Mouse (Mus musculus): Measurements from ENCODE around the gene Tbc1d14.
A peak's percentile ranks its signal among the peaks of the same experiment; 100 is the strongest.

Tbc1d14 gene

DNA sequence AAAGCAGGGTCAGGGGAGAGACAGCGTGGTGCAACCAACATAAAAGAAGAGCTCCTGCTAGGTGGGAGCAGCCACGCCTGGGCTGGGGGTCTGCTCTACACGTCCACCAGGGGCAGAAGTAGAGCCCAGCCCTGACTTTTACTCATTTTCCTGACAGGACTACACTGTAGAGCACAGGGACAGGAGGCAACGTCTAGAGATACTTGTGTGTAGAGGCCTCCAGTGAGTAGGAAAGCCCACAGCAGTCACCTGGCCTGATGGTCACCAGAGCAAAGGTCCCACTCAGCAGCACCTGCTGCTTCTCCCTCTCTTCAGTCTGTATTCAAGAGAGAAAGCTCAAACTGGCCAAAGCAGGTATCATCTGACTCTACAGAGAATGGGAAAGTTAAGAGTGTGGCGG, 87.4 kb downstream of the Tbc1d14 start:
- DNase-seq (ENCODE audit: low spot score): no peak

DNA sequence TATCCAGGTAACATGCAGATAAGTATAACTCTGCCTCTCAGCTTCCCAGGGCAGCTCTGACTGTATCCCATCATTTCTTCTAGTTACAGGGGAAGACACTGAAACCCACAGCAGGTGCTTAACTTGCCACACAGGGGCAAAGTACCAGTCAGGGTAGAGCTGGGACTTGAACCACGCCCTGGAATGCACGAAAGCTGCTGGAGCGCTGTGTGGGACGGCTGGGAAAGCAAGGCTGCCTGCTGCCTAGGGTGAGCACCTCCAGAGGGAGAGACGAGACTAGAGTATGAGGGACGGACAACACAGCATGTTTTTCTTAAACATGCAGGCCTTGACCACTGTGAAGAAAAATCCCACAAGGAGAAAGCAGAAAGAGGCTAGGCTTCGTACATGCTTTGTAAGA, 87.8 kb downstream of the Tbc1d14 start:
- DNase-seq (ENCODE audit: low spot score): no peak

DNA sequence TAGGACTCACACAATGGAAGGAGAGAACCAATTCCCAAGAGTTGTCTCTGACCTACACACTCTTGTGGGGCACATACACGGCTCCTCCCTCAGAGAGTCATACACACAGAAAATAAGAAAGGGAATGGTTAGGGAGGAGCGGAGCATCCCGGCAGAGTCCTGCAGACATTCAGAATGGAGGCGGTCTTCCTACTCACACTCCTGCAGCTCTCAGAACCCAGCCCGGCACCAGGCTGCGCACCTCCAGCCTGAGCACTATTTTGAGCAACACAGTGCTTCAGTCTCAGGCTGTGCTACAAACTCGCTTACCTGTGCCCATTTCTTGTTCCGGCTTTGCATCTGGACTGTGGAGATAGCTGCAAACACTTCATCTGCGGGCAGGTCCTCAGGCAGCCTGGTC, 98.4 kb downstream of the Tbc1d14 start:
- no peak for DNase-seq (ENCODE audit: low spot score)

DNA sequence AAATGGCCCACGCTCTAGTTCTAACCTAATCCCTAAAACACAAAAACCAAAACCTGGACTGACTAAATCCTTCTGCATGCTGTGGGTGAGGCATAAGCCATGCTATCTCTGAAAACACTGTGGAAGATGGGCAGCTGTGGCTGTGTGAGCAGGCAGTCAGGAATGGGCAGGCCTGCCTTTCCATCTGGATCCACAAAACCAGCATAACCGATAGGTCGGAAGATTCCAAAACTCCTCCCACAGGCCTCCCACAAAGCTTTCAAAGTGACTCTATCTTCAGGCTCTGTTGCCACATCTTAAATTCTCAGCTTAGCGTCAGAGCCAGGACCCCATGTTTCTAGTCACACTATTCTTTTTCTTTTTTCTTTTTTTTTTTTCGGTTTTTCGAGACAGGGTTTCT, 99.2 kb downstream of the Tbc1d14 start:
- no peak for DNase-seq (ENCODE audit: low spot score)

DNA sequence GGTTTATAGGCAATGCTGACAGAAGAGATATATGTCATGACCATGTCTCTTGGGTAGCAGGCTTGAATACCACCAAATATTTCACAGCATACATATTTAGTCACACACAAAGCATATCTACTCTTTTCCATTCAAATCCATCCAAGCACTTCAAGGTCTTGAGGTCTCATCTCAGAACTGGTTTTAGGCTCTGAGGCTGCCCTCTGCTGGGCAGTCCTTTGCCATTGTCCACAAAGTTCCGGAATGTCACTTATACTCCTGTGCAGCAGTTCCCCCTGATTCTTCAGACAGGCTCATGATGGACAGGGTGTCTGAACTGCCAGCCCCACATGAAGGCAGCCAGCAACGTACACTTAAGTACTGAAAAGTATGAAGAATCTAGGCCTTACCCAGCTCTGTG, 103.9 kb downstream of the Tbc1d14 start:
- DNase-seq (ENCODE audit: low spot score): no peak

DNA sequence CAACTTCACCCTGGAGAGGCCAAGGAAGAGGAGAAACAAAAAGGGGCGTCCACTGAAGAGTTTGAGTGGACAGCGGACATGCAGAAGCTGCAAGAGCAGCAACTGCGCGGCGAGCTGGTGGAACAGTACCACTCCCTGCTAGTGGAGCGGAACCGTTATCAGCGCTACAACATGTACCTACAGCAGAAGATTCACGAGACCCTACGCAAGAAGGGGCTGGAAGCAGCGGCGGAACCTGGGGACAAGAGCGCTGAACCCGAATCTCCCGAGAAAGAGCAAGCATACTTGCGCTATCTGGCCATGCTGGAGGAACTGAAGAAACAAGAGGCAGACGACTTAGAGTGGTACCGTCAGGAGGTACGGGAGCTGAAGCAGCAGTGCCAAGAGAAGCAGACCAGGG, 107.8 kb downstream of the Tbc1d14 start:
- no peak for DNase-seq (ENCODE audit: low spot score)

DNA sequence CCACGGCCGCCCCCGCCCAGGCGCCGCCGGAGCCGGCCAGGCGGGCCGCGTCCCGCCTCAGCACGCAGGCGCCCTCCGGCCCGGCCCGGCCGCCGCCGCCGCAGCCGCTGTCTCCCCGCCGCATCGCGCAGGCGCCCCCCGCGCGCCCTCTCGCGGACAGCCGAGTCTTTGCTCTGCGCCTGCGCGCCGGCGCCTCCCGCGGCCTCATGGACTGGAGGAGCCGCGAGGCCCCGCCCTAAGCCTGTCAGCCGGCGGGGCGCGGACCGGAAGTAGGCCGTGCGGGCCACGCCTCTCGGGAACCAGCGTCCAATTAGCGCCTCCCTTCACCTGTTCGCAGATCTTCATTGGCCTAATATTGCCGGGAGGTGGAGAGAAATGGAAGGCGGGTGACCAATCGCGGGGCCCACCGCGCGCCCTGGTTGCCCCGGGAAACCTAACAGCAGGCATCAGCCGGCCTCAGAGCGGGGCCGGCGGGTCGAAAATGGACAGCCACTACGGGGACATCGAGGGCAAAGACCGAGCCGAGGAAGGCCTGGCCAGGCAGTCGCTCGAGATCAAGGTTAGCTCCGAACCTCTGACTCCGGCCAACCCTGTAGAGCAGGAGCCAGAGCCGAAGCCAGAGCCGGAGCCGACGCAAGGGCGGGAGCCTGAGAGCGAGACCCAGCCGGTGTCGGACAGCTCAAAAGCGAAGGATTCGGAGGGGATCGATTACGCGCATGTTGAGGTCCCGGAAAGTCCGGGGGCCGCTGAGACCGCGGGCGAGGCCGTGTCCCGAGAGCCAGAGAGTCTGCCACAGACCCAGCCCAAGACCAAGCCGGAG, 108.7 kb downstream of the Tbc1d14 start, which contains the start of the genes Tada2b and Ccdc96:
Gene Tada2b, minus strand, starts transcription at position 115 of the 820 bp plus-strand sequence.
Gene Ccdc96, plus strand, starts transcription at position 418 of the 820 bp plus-strand sequence.
- peak; percentile 99 for DNase-seq (ENCODE audit: low spot score)

DNA sequence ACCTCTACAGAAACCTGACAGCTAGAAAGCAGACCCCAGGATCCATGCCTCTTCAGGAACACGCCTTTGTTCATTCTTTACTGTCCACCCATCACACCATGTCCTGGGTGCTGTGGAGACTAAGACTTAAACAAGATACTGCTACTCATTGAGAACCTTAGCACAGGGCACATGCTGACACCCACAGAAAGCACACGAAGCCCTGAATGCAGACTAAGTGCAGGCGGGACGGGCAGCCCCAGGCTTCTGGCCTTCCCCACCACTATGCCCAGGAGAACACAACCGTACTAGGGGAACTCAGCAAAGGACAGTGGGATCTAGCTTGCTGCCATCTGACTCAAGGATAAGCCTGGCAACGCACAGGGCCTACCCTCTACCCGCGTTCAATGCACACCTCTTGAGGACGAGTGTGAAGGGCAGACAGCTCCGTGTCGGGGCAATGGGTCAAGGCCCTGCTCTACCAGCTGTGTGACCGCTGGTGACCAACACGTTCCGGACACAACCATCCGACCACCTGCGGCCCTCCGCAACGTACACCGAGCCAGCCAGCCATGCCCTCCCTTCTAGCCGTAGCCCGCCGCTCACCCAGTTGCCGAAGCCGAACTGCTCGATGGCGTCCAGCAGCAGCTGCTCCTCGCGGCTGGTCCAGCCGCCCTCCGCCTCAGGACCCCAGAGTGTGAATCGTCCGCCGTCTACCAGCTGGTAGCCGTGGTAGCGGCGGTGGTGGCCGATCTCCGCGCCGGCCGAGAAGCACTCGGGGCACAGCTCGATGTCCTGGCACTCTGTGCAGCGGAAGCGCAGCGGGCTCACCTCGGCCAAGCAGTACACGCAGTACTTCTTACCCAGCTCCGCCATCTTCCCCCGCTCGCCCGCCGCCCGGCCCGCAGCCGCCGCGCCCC, 109.6 kb downstream of the Tbc1d14 start:
- DNase-seq (ENCODE audit: low spot score): peak; percentile 29

DNA sequence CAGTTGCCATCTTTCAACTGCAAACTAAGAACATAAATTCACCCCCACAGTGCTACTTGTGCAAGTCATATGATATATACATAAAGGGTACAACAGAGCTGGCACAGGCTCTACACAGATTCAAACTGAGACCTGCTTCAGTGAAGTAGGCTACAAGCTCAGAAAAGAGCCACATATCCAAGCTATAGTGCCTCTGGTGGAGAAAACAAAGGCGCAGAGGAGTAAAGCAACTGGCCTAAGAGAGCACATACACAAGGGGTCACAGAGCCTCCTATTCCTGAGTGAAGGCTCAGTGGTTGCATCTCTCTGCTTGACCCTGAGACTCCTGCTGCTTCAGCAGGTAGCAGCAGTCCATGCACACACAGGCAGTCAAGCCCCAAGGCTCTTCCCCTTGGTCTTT, 112.0 kb downstream of the Tbc1d14 start:
- no peak for DNase-seq (ENCODE audit: low spot score)

DNA sequence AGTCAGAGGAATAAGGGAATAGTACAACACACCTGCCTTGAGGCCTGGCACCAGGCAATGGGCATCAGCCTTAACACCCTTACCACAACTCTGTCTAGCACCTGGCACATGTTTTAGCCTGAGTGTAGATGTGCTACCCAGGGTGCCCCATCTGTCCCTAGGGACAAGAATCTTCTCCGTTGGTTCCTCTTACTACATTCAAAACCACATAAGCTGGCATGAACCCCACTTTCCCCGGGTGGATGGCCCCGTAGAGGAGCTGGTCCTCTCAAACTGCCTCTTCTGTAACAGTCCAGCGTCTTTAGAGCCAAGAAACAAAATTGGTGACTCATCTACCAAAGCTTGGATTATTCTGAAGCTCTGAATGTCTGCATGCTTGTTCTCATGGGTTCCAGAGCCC, 112.7 kb downstream of the Tbc1d14 start:
- DNase-seq (ENCODE audit: low spot score): no peak

DNA sequence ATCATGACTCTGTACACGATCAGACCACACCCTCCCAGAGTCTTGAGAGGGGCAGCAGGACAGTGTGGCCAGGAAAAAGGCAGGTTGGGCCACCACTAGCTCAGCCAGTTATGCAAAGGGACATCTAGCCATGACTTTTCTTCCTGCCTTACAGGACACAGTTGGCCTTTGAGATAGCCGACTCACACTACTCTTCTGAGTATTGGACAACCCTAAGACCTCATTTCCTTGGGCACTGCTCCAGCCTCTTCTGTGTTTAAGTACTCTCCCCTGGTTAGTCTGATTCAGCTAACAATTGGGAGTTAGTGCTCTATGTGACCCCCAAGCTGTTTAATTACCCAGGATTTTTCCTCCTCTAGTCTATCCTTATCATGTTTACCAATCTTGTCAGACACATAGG, 113.3 kb downstream of the Tbc1d14 start:
- DNase-seq (ENCODE audit: low spot score): no peak

DNA sequence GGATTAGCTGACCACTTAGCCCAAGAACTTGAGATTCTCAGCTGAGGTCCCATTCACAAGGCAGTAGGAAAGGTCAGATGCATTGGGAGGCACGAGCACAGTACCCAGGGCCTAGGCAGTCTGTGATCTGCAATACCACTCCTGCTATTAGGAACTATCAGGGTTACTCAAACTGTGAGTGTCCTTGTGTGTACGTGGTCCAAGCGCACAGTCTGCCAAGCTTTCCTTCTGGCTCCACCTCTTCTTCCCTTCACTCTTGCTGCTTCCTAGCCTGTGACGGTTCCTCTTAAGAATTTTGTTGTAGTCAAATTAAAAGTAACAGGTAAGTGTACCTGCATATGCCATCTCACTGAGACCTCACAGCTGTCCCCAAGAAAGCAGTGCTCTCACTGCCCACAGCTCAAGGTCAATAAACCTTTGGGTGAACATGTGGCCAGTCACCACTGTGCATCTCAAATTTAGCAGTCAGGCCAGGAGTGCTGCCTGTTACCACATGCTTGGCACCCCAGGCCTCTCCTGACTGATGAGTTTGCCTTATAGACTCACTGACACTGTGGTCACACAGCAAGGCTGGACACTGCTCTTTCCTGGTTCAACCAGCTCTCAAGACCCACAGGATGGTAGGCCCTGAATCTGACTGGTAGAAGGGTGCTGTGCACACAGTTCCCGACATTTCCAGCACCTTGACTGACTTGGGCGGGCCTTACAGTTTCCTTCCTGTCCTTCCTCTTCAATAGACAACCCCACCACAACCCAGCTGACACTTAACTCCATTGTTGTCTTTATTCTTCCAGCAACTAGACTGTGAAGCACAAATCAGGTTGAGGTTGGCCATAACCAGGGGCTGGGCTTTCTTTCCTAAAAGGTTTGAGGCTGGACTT, 114.3 kb downstream of the Tbc1d14 start:
- no peak for DNase-seq (ENCODE audit: low spot score)

DNA sequence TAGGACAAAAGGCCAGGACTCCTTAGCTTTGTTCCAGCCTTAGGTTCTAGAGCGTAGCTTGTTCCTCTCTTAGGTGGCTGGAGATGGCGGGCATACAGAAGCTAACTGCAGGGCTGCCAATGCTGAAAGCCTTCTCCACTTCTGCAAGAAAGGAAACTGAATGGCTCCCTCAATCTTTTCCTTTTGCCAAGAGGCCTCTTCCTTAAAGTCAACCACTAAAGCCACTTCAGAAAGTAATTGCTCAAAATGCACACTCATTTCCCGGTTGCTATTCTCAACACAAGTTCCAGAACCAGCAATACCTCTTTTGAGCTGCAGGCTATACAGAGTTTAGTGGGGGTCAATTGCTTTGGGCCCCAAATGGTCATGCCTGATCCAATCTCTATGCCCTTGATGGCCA, 115.6 kb downstream of the Tbc1d14 start:
- DNase-seq (ENCODE audit: low spot score): no peak

DNA sequence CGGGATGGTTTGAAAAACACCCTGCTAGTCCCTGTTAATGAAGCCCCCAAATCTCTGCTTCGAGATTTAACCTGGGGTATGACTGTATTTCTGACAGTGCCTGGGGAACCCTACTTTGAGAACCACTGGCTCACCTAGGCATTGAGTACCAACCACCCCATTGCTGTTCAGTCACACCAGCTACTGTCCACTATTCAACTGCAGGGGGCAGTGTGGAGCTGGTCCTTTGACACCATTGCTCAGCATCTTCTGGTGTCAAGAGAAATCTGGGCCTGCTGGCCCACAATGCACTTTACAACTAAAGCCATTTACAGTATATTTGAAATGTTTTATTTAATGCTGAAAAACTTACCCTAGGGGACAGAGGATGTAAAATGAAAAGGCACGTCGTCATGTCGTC, 118.8 kb downstream of the Tbc1d14 start:
- DNase-seq (ENCODE audit: low spot score): no peak

DNA sequence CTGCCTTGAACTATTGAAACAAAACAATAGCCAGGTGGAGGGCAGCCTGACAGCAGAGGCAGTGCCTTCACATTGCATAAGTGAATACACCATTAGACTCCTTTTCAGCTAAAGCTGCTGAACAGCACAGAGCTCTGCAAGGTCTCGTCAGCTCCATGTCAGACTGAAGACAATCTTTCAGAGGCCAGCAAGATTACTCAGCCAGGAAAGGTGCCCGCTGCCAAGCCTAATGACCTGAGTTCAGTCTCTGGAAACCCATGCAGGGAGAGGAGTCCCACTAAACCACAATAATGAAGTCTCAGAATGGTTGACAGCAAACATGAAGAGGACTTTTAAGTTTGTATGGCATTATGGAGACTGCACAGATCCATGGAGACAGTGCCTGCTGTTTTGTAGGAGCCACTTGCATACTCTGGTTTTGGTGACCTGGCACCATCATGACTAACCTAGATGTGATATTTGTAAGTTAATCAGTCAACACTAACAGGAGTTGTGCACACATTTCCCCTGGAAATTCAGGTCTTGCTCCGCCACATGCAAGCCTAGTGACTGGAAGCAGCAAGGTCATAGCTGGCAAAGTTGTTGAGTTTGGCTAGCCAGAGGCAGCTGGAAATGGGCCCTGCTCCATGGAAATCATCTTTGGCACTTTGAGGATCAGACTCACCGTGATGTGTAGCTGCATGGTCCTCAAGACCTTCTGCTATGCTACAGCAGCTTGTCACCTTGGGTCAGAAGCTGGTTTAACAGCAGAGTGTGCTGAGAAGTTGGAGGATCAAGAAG, 120.0 kb downstream of the Tbc1d14 start:
- no peak for DNase-seq (ENCODE audit: low spot score)

DNA sequence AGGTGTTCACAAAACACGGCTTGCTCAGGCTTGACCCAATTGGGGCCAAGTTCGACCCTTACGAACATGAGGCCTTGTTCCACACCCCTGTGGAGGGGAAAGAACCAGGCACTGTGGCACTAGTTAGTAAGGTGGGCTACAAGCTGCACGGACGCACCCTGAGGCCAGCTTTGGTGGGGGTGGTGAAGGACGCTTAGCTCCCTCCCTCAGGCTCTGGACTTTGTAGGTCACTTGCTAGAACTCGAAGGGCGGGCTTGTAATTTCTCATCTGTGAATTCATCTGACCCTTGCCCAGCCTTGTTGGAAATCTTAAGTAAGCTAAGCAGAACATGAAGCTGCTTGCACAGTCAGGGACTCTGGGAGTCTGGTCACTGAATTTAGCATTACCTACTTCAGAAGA, 121.9 kb downstream of the Tbc1d14 start:
- no peak for DNase-seq (ENCODE audit: low spot score)

DNA sequence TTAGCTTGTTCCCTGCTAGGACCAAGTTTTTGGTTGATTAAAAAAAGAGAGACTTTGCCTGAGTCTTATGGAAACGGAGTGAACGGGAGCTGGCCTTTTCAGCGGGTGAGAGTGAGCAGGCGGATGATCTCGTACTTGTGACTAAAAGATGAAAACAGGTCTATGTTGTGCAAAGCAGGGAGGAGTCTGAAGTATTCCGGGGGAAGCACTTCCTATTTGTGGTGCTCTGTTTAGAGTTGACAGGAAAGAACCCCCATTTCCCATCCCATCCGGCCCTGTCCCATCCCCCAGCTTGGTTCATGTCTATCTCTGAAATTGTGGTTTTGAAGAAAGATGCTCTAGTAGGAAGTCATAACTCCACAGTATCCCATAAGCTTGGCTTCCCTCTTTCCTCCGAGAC, 127.2 kb downstream of the Tbc1d14 start:
- no peak for DNase-seq (ENCODE audit: low spot score)

DNA sequence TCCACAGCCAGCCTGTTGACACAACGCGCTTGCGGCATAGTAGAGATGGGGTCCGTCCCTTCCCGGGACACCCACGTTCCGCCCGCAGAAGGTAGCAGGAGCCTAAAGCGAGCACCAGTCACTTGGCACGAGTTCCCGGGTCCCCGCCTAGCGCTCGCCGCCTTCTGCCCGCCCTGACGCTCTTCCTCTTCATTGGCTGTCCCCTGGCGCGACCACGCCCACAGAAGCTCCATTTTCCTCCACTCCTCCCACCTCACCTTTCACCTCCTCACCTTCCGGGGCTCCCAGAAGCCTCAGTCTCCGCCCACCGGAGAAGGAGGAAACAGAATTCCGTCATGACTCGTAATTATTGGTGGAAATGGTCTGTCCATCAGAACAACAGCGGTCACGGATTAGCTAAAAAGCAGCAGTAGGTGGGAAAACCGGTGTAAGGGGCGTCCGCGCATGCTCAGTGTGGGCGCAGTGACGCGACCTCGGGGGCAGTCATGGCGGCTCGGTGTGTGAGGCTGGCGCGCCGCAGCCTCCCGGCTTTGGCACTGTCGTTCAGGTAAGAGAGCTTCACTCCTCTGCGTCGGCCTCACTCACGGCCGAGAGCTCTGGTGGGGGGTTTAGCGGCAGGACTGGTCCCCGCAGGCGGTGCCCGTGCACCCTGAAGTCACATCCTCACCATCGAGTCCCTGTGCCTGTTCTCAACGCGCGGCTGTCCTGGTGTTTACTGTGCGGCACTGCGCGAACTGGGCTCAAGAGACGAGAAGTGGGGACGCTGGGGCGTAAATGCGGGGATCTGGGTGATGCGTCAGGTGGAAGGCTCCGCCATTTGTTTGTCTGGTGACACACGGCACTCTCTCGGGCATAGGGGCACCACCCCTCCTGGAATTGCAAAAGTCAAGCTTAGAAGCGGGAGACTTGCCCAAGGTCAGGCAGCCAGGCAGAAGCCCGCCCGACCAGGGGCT, 128.1 kb downstream of the Tbc1d14 start, which contains the start of gene Grpel1:
Gene Grpel1, plus strand, starts transcription at position 290 of the 953 bp plus-strand sequence.
- DNase-seq (ENCODE audit: low spot score): peak; percentile 99

DNA sequence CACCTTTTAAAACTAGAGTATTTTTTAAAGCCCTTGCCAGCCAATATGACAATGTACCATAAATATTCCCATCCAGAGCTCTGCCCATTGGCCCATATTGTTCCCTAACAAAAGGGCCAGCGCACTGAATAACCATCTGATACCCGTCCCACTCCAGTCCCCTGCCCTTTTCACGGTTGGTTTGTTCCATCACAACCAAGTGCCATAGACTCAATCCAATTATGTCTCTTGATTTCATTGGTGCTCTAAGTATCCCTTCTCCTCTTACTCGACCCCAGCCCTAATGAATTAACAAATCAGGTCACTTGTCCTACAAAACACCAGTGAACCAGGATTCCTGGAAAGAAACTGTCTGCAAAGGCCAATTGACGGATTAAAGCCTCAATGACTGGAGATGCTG, 129.7 kb downstream of the Tbc1d14 start:
- DNase-seq (ENCODE audit: low spot score): no peak

DNA sequence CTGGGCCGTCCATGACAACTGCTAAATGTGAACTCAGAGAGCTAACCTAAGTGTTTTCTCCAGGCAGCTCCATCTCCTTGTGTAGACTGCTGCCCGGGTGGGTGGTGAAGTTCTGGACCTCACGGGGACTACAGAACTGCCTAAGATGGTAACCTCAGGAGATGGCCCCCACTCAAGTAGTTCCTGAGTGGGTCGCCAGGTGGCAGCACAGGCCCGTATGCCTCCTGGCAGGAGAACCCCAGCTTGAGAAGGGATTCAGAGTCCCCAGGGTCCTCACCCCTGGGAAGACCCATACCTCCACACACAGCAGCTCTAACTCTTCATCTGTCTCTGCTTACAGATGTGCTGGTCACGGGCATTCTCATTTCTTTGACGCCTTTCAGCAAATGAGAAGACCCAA, 130.3 kb downstream of the Tbc1d14 start:
- DNase-seq (ENCODE audit: low spot score): no peak

All from ovary, adult 18-20 months (tissue).